ENCODE assay signal across 28 mouse cellular contexts in genomic region chr12:58440666-58441065, GRCm38 (mm10).
"Had no signal": no experiment of that assay in that cellular context is flagged by ENCODE, and none has a peak within 500 bp of the region (broad histone marks: within the 10 kb centered on the region; RNA-seq: fewer than 3 reads in every experiment).

No protein-coding gene starts in this region.

- H3K27me3 ChIP-seq: heart, embryonic 12.5 days; hindbrain, embryonic 12.5 days; intestine, embryonic 15.5 days; kidney, embryonic 15.5 days; limb, embryonic 12.5 days; liver, embryonic 13.5 days had no signal

- H3K9me3 ChIP-seq: heart, embryonic 10.5 days; heart, embryonic 12.5 days; hindbrain, embryonic 10.5 days; hindbrain, embryonic 12.5 days; intestine, embryonic 15.5 days; kidney, embryonic 15.5 days; limb, embryonic 10.5 days; limb, embryonic 12.5 days; liver, embryonic 13.5 days had no signal

- H3K4me1 ChIP-seq: heart, embryonic 10.5 days; heart, embryonic 12.5 days; hindbrain, embryonic 10.5 days; hindbrain, embryonic 12.5 days; intestine, embryonic 15.5 days; kidney, embryonic 15.5 days; limb, embryonic 12.5 days; liver, embryonic 13.5 days had no signal

- H3K36me3 ChIP-seq: heart, embryonic 10.5 days; heart, embryonic 12.5 days; hindbrain, embryonic 10.5 days; hindbrain, embryonic 12.5 days; intestine, embryonic 15.5 days; kidney, embryonic 15.5 days; limb, embryonic 10.5 days; limb, embryonic 12.5 days; liver, embryonic 13.5 days had no signal

- H3K4me3 ChIP-seq: gastrocnemius, adult 2 months; heart, embryonic 10.5 days; heart, embryonic 12.5 days; hindbrain, embryonic 10.5 days; hindbrain, embryonic 12.5 days; intestine, embryonic 15.5 days; kidney, embryonic 15.5 days; layer of hippocampus, adult 2 months; left cerebral cortex, adult 2 months; limb, embryonic 10.5 days; limb, embryonic 12.5 days; liver, embryonic 13.5 days had no signal

- H3K9ac ChIP-seq: heart, embryonic 12.5 days; hindbrain, embryonic 12.5 days; hindbrain, embryonic 14.5 days; intestine, embryonic 15.5 days; kidney, embryonic 15.5 days; limb, embryonic 12.5 days; liver, embryonic 13.5 days had no signal

- H3K27ac ChIP-seq: gastrocnemius, adult 2 months; heart, embryonic 10.5 days; hindbrain, embryonic 10.5 days; hindbrain, embryonic 12.5 days; hindbrain, embryonic 14.5 days; intestine, embryonic 15.5 days; kidney, embryonic 15.5 days; layer of hippocampus, adult 2 months; left cerebral cortex, adult 2 months; limb, embryonic 10.5 days; limb, embryonic 12.5 days; liver, embryonic 13.5 days had no signal

- DNase-seq: gastrocnemius, adult 2 months; gastrocnemius, postnatal 10 days; gastrocnemius, postnatal 25 days; heart, adult 18-20 months; heart, postnatal 10 days; heart, postnatal 4 days; kidney, adult 18-20 months; kidney, adult 9 months; kidney, postnatal 10 days; kidney, postnatal 25 days; kidney, postnatal 4 days; liver; liver, embryonic 13.5 days had no signal

- H3K4me2 ChIP-seq: heart, embryonic 12.5 days; hindbrain, embryonic 12.5 days; hindbrain, embryonic 14.5 days; intestine, embryonic 15.5 days; kidney, embryonic 15.5 days; limb, embryonic 12.5 days; liver, embryonic 11.5 days; liver, embryonic 13.5 days had no signal

- ATAC-seq: hindbrain, embryonic 16.5 days; inflammation-experienced regulatory T-cells, adult 6 months; intestine, embryonic 15.5 days; intestine, postnatal 0 days had no signal
